In the genomic region with DNA sequence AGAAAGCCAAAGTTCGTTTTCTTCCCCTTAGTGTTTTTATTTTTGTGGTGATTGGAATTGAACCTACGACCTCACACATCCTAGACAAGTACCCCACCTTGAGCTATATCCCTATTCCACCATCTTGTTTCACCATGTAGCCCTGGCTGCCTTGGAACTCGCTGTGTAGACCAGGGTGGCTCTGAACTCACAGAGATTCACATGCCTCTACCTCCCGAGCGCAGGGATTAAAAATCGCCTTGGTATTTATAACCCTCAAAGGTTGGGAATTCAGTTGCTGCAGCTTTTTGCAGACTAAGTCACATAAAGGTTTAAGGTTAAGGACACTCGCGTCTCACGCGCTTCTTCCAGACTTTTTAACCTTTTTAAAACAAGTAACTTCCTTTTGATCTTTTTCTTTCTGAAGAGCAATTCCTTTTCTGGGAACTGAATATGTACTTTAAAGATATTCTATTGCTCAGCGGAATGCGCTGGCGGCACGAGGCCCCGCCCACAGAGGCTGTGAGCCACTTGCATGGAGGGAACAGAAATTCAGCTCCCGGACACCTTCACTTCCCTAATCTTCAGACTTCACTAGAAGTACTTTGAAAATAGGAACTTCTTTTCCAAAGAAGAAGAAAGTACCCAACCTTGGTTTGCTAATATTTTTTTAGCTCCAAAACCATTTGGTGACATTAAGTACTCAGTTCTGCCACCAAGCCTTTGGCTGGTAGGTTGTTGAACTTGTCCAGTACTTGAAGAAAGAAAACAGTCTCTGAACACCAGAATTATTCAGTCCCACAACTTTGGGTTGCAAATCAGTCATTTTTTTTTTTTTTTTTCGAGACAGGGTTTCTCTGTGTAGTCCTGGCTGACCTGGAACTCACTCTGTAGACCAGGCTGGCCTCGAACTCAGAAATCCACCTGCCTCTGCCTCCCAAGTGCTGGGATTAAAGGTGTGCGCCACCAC, we compare ENCODE assay signal across 9 mouse cellular contexts. TPM values are rescaled to one million over a fixed set of nuclear protein-coding genes. Genes with fewer than 3 reads are reported as not detected.
DNase-seq lines count a peak whose midpoint lies in the region; ATAC-seq and TF ChIP-seq lines count a peak whose summit lies in the region.
"Had no signal": no experiment of that assay in that cellular context is flagged by ENCODE, and none has a peak within 500 bp of the region (broad histone marks: within the 10 kb centered on the region; RNA-seq: fewer than 3 reads in every experiment).

No protein-coding gene starts in this region.

- H3K36me3 ChIP-seq in limb, embryonic 13.5 days, result no peaks in the 10 kb centered on the region
- H3K36me3 ChIP-seq in midbrain, embryonic 13.5 days, result no peaks in the 10 kb centered on the region
- no peaks in the 10 kb centered on the region for H3K36me3 ChIP-seq in stomach, embryonic 14.5 days (ENCODE audit: control insufficient read depth, insufficient read depth, low read length)

- H3K4me3 ChIP-seq in bone marrow macrophage, adult 2 months (ENCODE audit: insufficient read depth, low read length), result peak overlapping the region; percentile 52
- H3K4me3 ChIP-seq in limb, embryonic 13.5 days, result peak overlapping the region; percentile 82
- peak overlapping the region; percentile 90 for H3K4me3 ChIP-seq in midbrain, embryonic 13.5 days (replicated peaks)
- peak overlapping the region; percentile 23 for H3K4me3 ChIP-seq in stomach, embryonic 14.5 days (ENCODE audit: low read depth, low read length)

- no peaks in the 10 kb centered on the region for H3K9me3 ChIP-seq in limb, embryonic 13.5 days
- H3K9me3 ChIP-seq in midbrain, embryonic 13.5 days, result no peaks in the 10 kb centered on the region
- H3K9me3 ChIP-seq in stomach, embryonic 14.5 days (ENCODE audit: control insufficient read depth, low read depth, low read length), result no peaks in the 10 kb centered on the region

- peak overlapping the region; percentile 48; the same call in 1 of the 2 replicates for H3K9ac ChIP-seq in limb, embryonic 13.5 days
- H3K9ac ChIP-seq in midbrain, embryonic 13.5 days (replicated peaks), result no peak overlapping the region
- no peak overlapping the region for H3K9ac ChIP-seq in stomach, embryonic 14.5 days (replicated peaks; ENCODE audit: low read depth, low read length)

- TF ChIP-seq POLR2A in bone marrow macrophage, adult 2 months (IDR thresholded peaks at IDR 0.05; ENCODE audit: borderline replicate concordance, low read depth, low read length), result no peak

- no peak for ATAC-seq in CD4-positive, CD25-positive, alpha-beta regulatory T cell, adult 4 months
- peak; percentile 76 for ATAC-seq in erythroid progenitor cell, adult 5-6 weeks (replicated peaks; ENCODE audit: low FRiP score, poor library complexity, severe bottlenecking)
- peak; percentile 43 to 61; a peak in 3 of 4 replicates for ATAC-seq in hematopoietic stem cell, adult 5-6 weeks (replicated peaks in 1 of 2; ENCODE audit: insufficient read depth in 1 of 2, low FRiP score in 2 of 2, low TSS enrichment in 1 of 2, low read depth in 1 of 2, poor library complexity in 2 of 2, severe bottlenecking in 2 of 2)
- ATAC-seq in limb, embryonic 13.5 days (ENCODE audit: low FRiP score, low read depth), result 0 out of 2 replicates have a peak, but pooled peaks have one; percentile 17
- peak; percentile 46 for ATAC-seq in midbrain, embryonic 13.5 days
- peak; percentile 19; the same call in 1 of the 2 replicates for ATAC-seq in stomach, embryonic 14.5 days (ENCODE audit: insufficient number of reproducible peaks, insufficient read depth, low FRiP score, low read depth)

- 26% methylated on average over 19 of the region's 19 CpGs for WGBS in limb, embryonic 13.5 days
- WGBS in midbrain, embryonic 13.5 days, result 27% methylated on average over 19 of the region's 19 CpGs
- 21% methylated on average over 19 of the region's 19 CpGs for WGBS in stomach, embryonic 14.5 days

- H3K4me1 ChIP-seq in bone marrow macrophage, adult 2 months (ENCODE audit: control insufficient read depth, insufficient read depth, low read length), result peaks cover 32% of the 10 kb centered on the region
- peaks cover 29% of the 10 kb centered on the region for H3K4me1 ChIP-seq in limb, embryonic 13.5 days
- peaks cover 24% of the 10 kb centered on the region for H3K4me1 ChIP-seq in midbrain, embryonic 13.5 days (replicated peaks)
- peaks cover 2% of the 10 kb centered on the region; the same call in 1 of the 2 replicates for H3K4me1 ChIP-seq in stomach, embryonic 14.5 days (ENCODE audit: control insufficient read depth, insufficient read depth, low read length)

- no peak for TF ChIP-seq CTCF in bone marrow macrophage, adult 2 months (IDR thresholded peaks at IDR 0.05; ENCODE audit: low read depth, low read length)

- H3K27me3 ChIP-seq in limb, embryonic 13.5 days, result no peaks in the 10 kb centered on the region
- no peaks in the 10 kb centered on the region for H3K27me3 ChIP-seq in midbrain, embryonic 13.5 days
- no peaks in the 10 kb centered on the region for H3K27me3 ChIP-seq in stomach, embryonic 14.5 days (ENCODE audit: control insufficient read depth, insufficient read depth, low read length)

- peak; percentile 69 for DNase-seq in CD4-positive, CD25-positive, alpha-beta regulatory T cell, adult 2 months (ENCODE audit: low read depth, low spot score)

- H3K4me2 ChIP-seq in limb, embryonic 13.5 days (replicated peaks), result peak overlapping the region; percentile 60
- H3K4me2 ChIP-seq in midbrain, embryonic 13.5 days (replicated peaks), result peak overlapping the region; percentile 44
- H3K4me2 ChIP-seq in stomach, embryonic 14.5 days (replicated peaks; ENCODE audit: low read depth, low read length), result peak overlapping the region; percentile 45

- H3K27ac ChIP-seq in bone marrow macrophage, adult 2 months (ENCODE audit: insufficient read depth, low read depth, low read length), result peak overlapping the region; percentile 80
- peak overlapping the region; percentile 58 for H3K27ac ChIP-seq in limb, embryonic 13.5 days
- no peak overlapping the region for H3K27ac ChIP-seq in midbrain, embryonic 13.5 days
- H3K27ac ChIP-seq in stomach, embryonic 14.5 days (ENCODE audit: low read length), result 0 out of 2 replicates have a peak overlapping the region, but pooled peaks have one; percentile 30

RNA-seq across cellular contexts. Expression of a gene that starts 0.9 kb away (rescaled TPM):
- 10 to 100 TPM; 22.7 to 23.0 TPM for polyA plus RNA-seq in CD4-positive, CD25-positive, alpha-beta regulatory T cell, adult 4 months (2017; shearing (Covaris generic))
- polyA plus RNA-seq in bone marrow macrophage, adult 2 months (2012; ENCODE audit: insufficient read depth, insufficient read length, missing spikeins), result 143 and 171 TPM in 2 replicates
- 43.2 TPM in 2 replicates for total RNA-seq in erythroid progenitor cell, adult 5-6 weeks (2015; ENCODE audit: low replicate concordance)
- 16.2 and 21.3 TPM in 2 replicates for total RNA-seq in erythroid progenitor cell, adult 5-6 weeks (2017; ENCODE audit: low replicate concordance)
- 19.6 and 35.0 TPM in 2 replicates for total RNA-seq in hematopoietic stem cell, adult 5-6 weeks (2017)
- 17.5 and 19.6 TPM in 2 replicates for polyA plus RNA-seq in limb, embryonic 13.5 days (2015; fragmentation: Nextera tagmentation; extraction: Ambion mirVana)
- polyA plus RNA-seq in midbrain, embryonic 13.5 days (2015; fragmentation: Nextera tagmentation; extraction: Ambion mirVana), result 26.2 and 28.5 TPM in 2 replicates
- 18.5 and 19.9 TPM in 2 replicates for polyA plus RNA-seq in stomach, embryonic 14.5 days (2014; fragmentation: Nextera tagmentation; extraction: Ambion mirVana)

RNA-seq across cellular contexts. Expression of a gene that starts 5.7 kb away (rescaled TPM):
- not detected for polyA plus RNA-seq in CD4-positive, CD25-positive, alpha-beta regulatory T cell, adult 4 months (2017; shearing (Covaris generic))
- polyA plus RNA-seq in bone marrow macrophage, adult 2 months (2012; ENCODE audit: insufficient read depth, insufficient read length, missing spikeins), result not detected in 2 replicates
- not detected in 2 replicates for total RNA-seq in erythroid progenitor cell, adult 5-6 weeks (2015; ENCODE audit: low replicate concordance)
- total RNA-seq in erythroid progenitor cell, adult 5-6 weeks (2017; ENCODE audit: low replicate concordance), result not detected in 2 replicates
- not detected in 2 replicates for total RNA-seq in hematopoietic stem cell, adult 5-6 weeks (2017)
- not detected in 2 replicates for polyA plus RNA-seq in limb, embryonic 13.5 days (2015; fragmentation: Nextera tagmentation; extraction: Ambion mirVana)
- polyA plus RNA-seq in midbrain, embryonic 13.5 days (2015; fragmentation: Nextera tagmentation; extraction: Ambion mirVana), result not detected in 2 replicates
- polyA plus RNA-seq in stomach, embryonic 14.5 days (2014; fragmentation: Nextera tagmentation; extraction: Ambion mirVana), result not detected in 2 replicates

RNA-seq across cellular contexts. Expression of a gene that starts 16.5 kb away (rescaled TPM):
- not detected for polyA plus RNA-seq in CD4-positive, CD25-positive, alpha-beta regulatory T cell, adult 4 months (2017; shearing (Covaris generic))
- not detected in 2 replicates for polyA plus RNA-seq in bone marrow macrophage, adult 2 months (2012; ENCODE audit: insufficient read depth, insufficient read length, missing spikeins)
- total RNA-seq in erythroid progenitor cell, adult 5-6 weeks (2015; ENCODE audit: low replicate concordance), result not detected in 2 replicates
- not detected in 2 replicates for total RNA-seq in erythroid progenitor cell, adult 5-6 weeks (2017; ENCODE audit: low replicate concordance)
- total RNA-seq in hematopoietic stem cell, adult 5-6 weeks (2017), result 0.35 TPM in 1 of 2 replicates, not detected in the other
- polyA plus RNA-seq in limb, embryonic 13.5 days (2015; fragmentation: Nextera tagmentation; extraction: Ambion mirVana), result 0.09 and 0.11 TPM in 2 replicates
- polyA plus RNA-seq in midbrain, embryonic 13.5 days (2015; fragmentation: Nextera tagmentation; extraction: Ambion mirVana), result 0.48 and 0.64 TPM in 2 replicates
- polyA plus RNA-seq in stomach, embryonic 14.5 days (2014; fragmentation: Nextera tagmentation; extraction: Ambion mirVana), result 0.12 and 0.27 TPM in 2 replicates
- polyA plus RNA-seq: C2C12 had no signal

RNA-seq across cellular contexts. Expression of a gene that starts 33.6 kb away (rescaled TPM):
- polyA plus RNA-seq in CD4-positive, CD25-positive, alpha-beta regulatory T cell, adult 4 months (2017; shearing (Covaris generic)), result 1 to 10 TPM; 3.7 to 7.3 TPM
- polyA plus RNA-seq in bone marrow macrophage, adult 2 months (2012; ENCODE audit: insufficient read depth, insufficient read length, missing spikeins), result 6.6 and 7.1 TPM in 2 replicates
- total RNA-seq in erythroid progenitor cell, adult 5-6 weeks (2015; ENCODE audit: low replicate concordance), result 0.84 and 2.5 TPM in 2 replicates
- 1.2 and 2.6 TPM in 2 replicates for total RNA-seq in erythroid progenitor cell, adult 5-6 weeks (2017; ENCODE audit: low replicate concordance)
- 2.1 and 6.6 TPM in 2 replicates for total RNA-seq in hematopoietic stem cell, adult 5-6 weeks (2017)
- polyA plus RNA-seq in limb, embryonic 13.5 days (2015; fragmentation: Nextera tagmentation; extraction: Ambion mirVana), result 8.2 and 8.3 TPM in 2 replicates
- 3.3 and 3.5 TPM in 2 replicates for polyA plus RNA-seq in midbrain, embryonic 13.5 days (2015; fragmentation: Nextera tagmentation; extraction: Ambion mirVana)
- polyA plus RNA-seq in stomach, embryonic 14.5 days (2014; fragmentation: Nextera tagmentation; extraction: Ambion mirVana), result 7.2 and 8.4 TPM in 2 replicates

RNA-seq across cellular contexts. Expression of a gene that starts 53.7 kb away (rescaled TPM):
- not detected for polyA plus RNA-seq in CD4-positive, CD25-positive, alpha-beta regulatory T cell, adult 4 months (2017; shearing (Covaris generic))
- not detected in 2 replicates for polyA plus RNA-seq in bone marrow macrophage, adult 2 months (2012; ENCODE audit: insufficient read depth, insufficient read length, missing spikeins)
- total RNA-seq in erythroid progenitor cell, adult 5-6 weeks (2015; ENCODE audit: low replicate concordance), result 314 and 326 TPM in 2 replicates
- total RNA-seq in erythroid progenitor cell, adult 5-6 weeks (2017; ENCODE audit: low replicate concordance), result 111 and 113 TPM in 2 replicates
- total RNA-seq in hematopoietic stem cell, adult 5-6 weeks (2017), result 0.99 and 2.5 TPM in 2 replicates
- 7.3 and 7.4 TPM in 2 replicates for polyA plus RNA-seq in limb, embryonic 13.5 days (2015; fragmentation: Nextera tagmentation; extraction: Ambion mirVana)
- polyA plus RNA-seq in midbrain, embryonic 13.5 days (2015; fragmentation: Nextera tagmentation; extraction: Ambion mirVana), result 17.3 and 18.1 TPM in 2 replicates
- polyA plus RNA-seq in stomach, embryonic 14.5 days (2014; fragmentation: Nextera tagmentation; extraction: Ambion mirVana), result 5.1 and 5.9 TPM in 2 replicates

Comparison
In these comparisons a context has a peak if more than half of its experiments do, and no peak if none do; other contexts are left out.
1. H3K4me3 ChIP-seq: peak in every context shown above with its lines; median percentile 90 in midbrain, embryonic 13.5 days; 82 in limb, embryonic 13.5 days; 52 in bone marrow macrophage, adult 2 months; 23 in stomach, embryonic 14.5 days.